Mouse (Mus musculus): ENCODE measurements around the gene Pitpnm3. TPM values are rescaled to one million over a fixed set of nuclear protein-coding genes. Genes with fewer than 3 reads are reported as not detected.
"Not testable (repeated sequence)": the region's sequence is repeated elsewhere in the genome, so short reads cannot be mapped to it uniquely, and the experiment has no call there.

The Pitpnm3 gene
- 0.89 and 1.1 TPM in 2 replicates for polyA plus RNA-seq (2011; ENCODE audit: insufficient read length, low read depth, missing spikeins)

DNA sequence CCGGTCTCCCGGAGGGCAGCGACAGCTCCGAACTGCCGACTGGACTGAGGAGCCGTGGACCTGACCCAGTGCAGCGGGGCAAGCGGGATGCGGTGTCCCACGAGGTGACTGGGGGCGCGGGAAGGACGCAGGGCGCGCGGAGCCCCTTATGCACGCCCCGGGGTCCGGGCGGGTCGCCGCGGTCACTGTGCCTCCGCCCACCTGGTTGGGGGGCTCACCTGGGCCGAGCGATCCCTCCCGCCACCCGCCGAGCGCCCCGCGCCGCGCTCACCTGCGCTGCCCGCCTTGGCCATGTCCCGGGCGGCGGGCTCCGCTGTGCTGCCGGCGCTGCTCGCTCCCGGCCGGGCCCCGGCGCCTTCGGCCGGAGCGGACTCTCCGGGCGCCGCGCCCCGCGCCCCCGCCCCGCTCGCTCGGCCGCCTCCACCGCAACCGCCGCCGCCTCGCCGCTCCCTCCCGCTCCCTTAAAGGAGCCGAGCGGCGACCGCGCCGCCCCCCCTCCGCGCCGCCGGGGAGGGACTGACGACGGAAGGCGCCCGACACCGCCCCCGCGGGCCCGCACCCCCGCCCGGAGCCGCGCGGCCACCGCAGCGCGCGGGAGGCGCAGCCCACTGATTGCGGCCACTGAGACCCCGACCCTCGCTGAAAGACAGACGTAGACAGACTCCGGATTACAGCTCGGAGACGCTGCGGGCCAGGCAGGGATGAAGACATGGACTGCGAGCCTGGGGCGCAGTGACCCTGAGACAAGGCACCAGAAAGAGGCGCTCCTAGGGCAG lies at the start of gene Pitpnm3:
Gene Pitpnm3 (minus strand): TSS at position 396 of the 776 bp plus-strand sequence.
- Histone ChIP-seq H3K27ac (ENCODE audit: insufficient read depth, low read length) (no peak within 1 kb of the TSS), H3K4me3 (ENCODE audit: insufficient read depth, low read length) (peak within 1 kb of the TSS; percentile 23), H3K4me1 (ENCODE audit: control insufficient read depth, insufficient read depth, low read length) (no peaks in the 10 kb centered on the region)
- TF ChIP-seq CTCF (IDR thresholded peaks at IDR 0.05; ENCODE audit: borderline replicate concordance, insufficient read depth, low read length) (no peak), POLR2A (IDR thresholded peaks at IDR 0.05; ENCODE audit: low read depth, low read length) (no peak)

DNA sequence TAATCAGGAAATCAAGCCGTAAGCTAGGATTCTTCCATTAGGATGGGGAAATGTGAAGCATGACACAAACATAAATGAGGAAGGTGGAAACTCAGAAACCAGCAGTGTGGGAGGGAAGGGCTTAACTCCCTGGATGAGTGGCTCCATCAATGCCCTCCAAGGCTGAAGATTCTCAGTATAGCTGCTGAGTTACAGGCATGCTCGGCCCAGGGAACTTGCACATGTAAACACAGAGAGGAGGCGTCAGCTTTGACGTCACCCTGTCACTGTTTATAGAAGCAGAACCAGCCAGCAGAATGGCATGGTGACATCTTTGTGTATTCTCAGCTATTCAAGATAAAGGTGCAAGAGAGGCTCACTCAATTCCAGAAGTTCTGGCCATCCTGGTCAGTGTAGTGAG lies 48.7 kb upstream of the Pitpnm3 start:
- Histone ChIP-seq H3K4me3 (ENCODE audit: insufficient read depth, low read length) (no peak overlapping the region), H3K4me1 (ENCODE audit: control insufficient read depth, insufficient read depth, low read length) (no peaks in the 10 kb centered on the region), H3K27ac (ENCODE audit: insufficient read depth, low read length) (no peak overlapping the region)
- TF ChIP-seq POLR2A (IDR thresholded peaks at IDR 0.05; ENCODE audit: low read depth, low read length), result no peak

DNA sequence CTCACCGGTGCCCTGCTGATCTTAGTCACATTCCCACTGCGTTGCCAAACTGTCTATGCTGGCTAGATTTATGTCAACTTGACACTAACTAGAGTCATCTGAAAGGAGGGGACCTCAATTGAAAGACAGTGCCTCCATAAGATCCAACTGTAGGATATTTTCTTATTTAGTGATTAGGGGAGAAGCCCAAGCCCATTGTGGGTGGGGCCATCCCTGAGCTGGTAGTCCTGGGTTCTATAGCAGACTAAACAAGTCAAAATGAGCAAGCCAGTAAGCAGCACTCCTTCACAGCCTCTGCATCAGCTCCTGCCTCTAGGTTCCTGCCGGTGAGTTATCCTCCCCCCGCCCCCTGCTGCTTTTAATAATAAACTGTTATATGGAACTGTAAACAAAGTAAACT lies 45.6 kb upstream of the Pitpnm3 start:
- Histone ChIP-seq H3K27ac (ENCODE audit: insufficient read depth, low read length) (no peak overlapping the region), H3K4me1 (ENCODE audit: control insufficient read depth, insufficient read depth, low read length) (no peaks in the 10 kb centered on the region; the same call in 1 of the 2 replicates), H3K4me3 (ENCODE audit: insufficient read depth, low read length) (no peak overlapping the region)
- TF ChIP-seq POLR2A (IDR thresholded peaks at IDR 0.05; ENCODE audit: low read depth, low read length), result no peak
- no peak for TF ChIP-seq CTCF (IDR thresholded peaks at IDR 0.05; ENCODE audit: borderline replicate concordance, insufficient read depth, low read length)

DNA sequence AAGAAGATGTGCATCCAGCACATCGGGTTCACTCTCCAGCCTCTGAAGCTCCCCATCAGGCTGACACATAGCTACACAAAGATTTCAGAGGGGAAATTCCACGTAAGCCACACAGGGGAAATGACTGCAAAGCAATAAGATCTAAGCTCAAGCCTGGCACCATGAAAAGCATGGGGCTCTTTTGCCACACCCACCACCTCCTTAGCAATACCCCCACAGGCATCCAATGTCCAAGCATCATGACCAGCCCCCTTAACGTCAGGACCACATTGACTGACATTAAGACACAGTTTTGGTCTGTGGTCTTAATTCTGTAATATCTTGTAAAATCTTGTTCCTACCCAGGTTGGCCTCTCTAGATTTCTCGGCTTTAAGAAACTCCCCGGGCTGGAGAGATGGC lies 45.0 kb upstream of the Pitpnm3 start:
- Histone ChIP-seq H3K4me1 (ENCODE audit: control insufficient read depth, insufficient read depth, low read length) (no peaks in the 10 kb centered on the region; the same call in 1 of the 2 replicates), H3K4me3 (ENCODE audit: insufficient read depth, low read length) (no peak overlapping the region), H3K27ac (ENCODE audit: insufficient read depth, low read length) (no peak overlapping the region)
- no peak for TF ChIP-seq CTCF (IDR thresholded peaks at IDR 0.05; ENCODE audit: borderline replicate concordance, insufficient read depth, low read length)
- no peak for TF ChIP-seq POLR2A (IDR thresholded peaks at IDR 0.05; ENCODE audit: low read depth, low read length)

DNA sequence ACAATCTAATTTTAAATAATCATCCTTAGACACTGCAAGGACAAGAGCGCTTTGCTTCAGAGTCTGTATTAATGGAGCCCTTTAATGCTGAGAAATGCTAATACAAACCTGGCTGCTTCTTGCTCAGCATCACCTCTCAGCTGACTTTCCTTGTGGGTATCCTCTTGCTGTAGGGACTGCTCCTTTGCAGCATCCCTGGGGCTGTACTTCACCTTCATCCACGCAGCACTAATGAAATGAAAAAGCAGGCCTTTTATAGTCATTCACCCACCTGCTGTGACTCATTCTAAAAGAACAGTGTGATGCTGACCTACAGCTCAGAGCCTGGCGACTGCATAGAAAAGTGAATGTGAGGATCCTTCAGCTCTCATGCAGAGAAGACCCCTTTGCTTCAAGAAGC lies 41.0 kb upstream of the Pitpnm3 start:
- Histone ChIP-seq H3K27ac (ENCODE audit: insufficient read depth, low read length) (no peak overlapping the region), H3K4me1 (ENCODE audit: control insufficient read depth, insufficient read depth, low read length) (no peaks in the 10 kb centered on the region; the same call in 1 of the 2 replicates), H3K4me3 (ENCODE audit: insufficient read depth, low read length) (no peak overlapping the region)
- TF ChIP-seq POLR2A (IDR thresholded peaks at IDR 0.05; ENCODE audit: low read depth, low read length) (no peak), CTCF (IDR thresholded peaks at IDR 0.05; ENCODE audit: borderline replicate concordance, insufficient read depth, low read length) (no peak)

DNA sequence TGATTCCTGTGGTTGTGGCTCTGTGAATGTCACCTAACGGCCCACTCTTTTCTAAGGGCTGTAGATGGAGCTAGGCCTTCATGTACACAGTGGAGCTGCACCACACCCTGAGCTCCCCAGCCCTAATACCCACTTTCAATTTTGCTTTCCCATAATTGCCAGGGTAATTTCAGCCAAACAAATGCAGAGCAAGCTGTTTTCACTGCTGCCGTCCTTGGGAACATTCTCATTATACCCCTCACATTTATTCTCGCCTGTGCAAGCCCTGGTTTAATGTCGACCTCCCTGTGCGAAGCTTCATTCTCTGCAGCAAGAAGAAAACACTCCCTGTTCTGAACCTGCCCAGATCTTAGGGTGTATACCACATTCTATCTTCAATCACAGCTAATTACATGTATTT lies 40.4 kb upstream of the Pitpnm3 start:
- H3K27ac ChIP-seq (ENCODE audit: insufficient read depth, low read length), result no peak overlapping the region
- H3K4me1 ChIP-seq (ENCODE audit: control insufficient read depth, insufficient read depth, low read length), result no peaks in the 10 kb centered on the region; the same call in 1 of the 2 replicates
- TF ChIP-seq POLR2A (IDR thresholded peaks at IDR 0.05; ENCODE audit: low read depth, low read length) (no peak), CTCF (IDR thresholded peaks at IDR 0.05; ENCODE audit: borderline replicate concordance, insufficient read depth, low read length) (no peak)
- H3K4me3 ChIP-seq (ENCODE audit: insufficient read depth, low read length), result no peak overlapping the region

DNA sequence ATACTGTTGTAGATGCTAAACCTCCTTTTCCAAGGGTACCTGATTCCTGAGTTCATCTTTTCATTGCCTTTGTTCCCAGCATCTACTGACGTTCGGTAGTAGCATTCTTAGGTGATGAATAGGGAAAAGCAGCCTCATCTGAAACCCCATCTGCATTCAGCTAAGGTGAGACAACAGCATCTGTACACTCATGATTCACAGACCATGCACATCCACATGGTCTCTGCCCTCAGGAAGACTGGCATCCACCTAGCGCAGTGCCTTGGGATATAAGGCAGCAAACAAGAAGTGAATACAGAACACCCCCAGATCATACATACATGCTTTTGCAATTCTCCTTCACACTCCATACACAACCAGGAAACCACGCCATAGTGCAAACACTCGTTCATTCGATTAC lies 39.1 kb upstream of the Pitpnm3 start:
- Histone ChIP-seq H3K4me1 (ENCODE audit: control insufficient read depth, insufficient read depth, low read length) (no peaks in the 10 kb centered on the region; the same call in 1 of the 2 replicates), H3K27ac (ENCODE audit: insufficient read depth, low read length) (no peak overlapping the region), H3K4me3 (ENCODE audit: insufficient read depth, low read length) (no peak overlapping the region)
- TF ChIP-seq POLR2A (IDR thresholded peaks at IDR 0.05; ENCODE audit: low read depth, low read length) (no peak), CTCF (IDR thresholded peaks at IDR 0.05; ENCODE audit: borderline replicate concordance, insufficient read depth, low read length) (no peak)

DNA sequence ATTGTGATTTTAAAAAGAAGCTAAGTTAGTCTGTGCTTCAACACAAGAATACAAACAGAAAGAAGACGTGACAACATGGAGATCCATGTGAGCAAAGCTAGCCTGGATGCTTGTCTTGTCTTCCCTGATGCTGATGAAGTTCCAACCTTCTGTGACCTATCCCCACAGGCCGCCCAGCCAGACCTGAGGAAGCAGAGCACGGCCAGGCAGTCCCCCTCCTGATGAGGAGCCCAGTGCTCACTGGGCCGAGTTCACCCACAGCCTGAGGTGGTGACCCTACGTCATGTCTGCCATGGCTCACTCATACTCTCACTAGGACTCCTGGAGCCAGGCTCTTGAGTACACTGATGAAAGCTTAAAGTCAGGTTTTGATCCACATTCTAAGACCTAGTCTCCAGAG lies 37.9 kb upstream of the Pitpnm3 start:
- no peak for TF ChIP-seq CTCF (IDR thresholded peaks at IDR 0.05; ENCODE audit: borderline replicate concordance, insufficient read depth, low read length)
- no peak for TF ChIP-seq POLR2A (IDR thresholded peaks at IDR 0.05; ENCODE audit: low read depth, low read length)
- Histone ChIP-seq H3K4me1 (ENCODE audit: control insufficient read depth, insufficient read depth, low read length) (no peaks in the 10 kb centered on the region; the same call in 1 of the 2 replicates), H3K4me3 (ENCODE audit: insufficient read depth, low read length) (no peak overlapping the region), H3K27ac (ENCODE audit: insufficient read depth, low read length) (no peak overlapping the region)

DNA sequence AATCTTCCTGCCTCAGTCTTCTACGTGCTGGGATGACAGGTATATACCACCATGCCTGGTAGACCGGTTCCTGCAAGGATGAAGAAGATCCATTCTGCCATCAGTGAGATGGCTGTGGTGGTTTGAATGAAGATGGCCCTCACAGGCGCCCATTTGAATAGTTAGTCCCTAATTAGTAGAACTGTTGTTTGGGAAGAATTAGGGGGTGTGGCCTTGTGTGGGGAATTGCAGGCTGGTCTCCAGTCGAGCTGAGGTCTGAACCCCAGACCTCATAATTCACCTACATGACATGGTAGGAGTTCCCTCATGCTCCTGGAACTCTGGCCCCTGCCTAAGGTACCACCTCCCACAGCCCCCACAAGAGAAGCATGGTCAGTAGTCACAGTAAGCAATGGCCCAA lies 36.3 kb upstream of the Pitpnm3 start:
- not testable (repeated sequence) for H3K27ac ChIP-seq (ENCODE audit: insufficient read depth, low read length); H3K4me3 ChIP-seq (ENCODE audit: insufficient read depth, low read length); H3K4me1 ChIP-seq (ENCODE audit: control insufficient read depth, insufficient read depth, low read length)

DNA sequence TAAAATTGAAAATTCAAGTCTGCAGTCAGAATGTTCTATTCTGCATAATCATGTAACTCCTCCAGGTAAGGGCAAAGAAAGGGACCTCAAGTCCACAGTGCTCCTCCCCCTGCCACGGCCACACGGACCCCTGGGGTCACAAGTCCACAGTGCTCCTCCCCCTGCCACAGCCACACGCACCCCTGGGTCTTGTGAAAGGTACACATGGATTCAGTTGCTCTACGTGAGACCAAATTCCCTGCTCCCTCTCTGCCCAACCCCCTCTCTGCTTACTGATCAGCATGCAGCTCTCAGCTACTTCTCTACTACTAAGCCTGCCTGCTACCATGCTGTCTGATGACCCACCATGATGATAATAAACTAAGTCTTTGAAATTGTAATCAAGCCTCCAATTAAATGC lies 34.3 kb upstream of the Pitpnm3 start:
- H3K4me3 ChIP-seq (ENCODE audit: insufficient read depth, low read length), result no peak overlapping the region
- H3K4me1 ChIP-seq (ENCODE audit: control insufficient read depth, insufficient read depth, low read length), result no peaks in the 10 kb centered on the region
- TF ChIP-seq CTCF (IDR thresholded peaks at IDR 0.05; ENCODE audit: borderline replicate concordance, insufficient read depth, low read length) (no peak), POLR2A (IDR thresholded peaks at IDR 0.05; ENCODE audit: low read depth, low read length) (no peak)
- no peak overlapping the region for H3K27ac ChIP-seq (ENCODE audit: insufficient read depth, low read length)
